Mouse (Mus musculus): Measurements from ENCODE around the gene Pyroxd1. TPM values are rescaled to one million over a fixed set of nuclear protein-coding genes. Genes with fewer than 3 reads are reported as not detected.

The Pyroxd1 gene
- total RNA-seq, 1 experiment from 2014 or later, result 18.1 TPM

- peak; percentile 13 for DNase-seq
These were observed 31.6 kb downstream of the Pyroxd1 start for GRCm38 (mm10) chr6:142377081-142377480.

DNA sequence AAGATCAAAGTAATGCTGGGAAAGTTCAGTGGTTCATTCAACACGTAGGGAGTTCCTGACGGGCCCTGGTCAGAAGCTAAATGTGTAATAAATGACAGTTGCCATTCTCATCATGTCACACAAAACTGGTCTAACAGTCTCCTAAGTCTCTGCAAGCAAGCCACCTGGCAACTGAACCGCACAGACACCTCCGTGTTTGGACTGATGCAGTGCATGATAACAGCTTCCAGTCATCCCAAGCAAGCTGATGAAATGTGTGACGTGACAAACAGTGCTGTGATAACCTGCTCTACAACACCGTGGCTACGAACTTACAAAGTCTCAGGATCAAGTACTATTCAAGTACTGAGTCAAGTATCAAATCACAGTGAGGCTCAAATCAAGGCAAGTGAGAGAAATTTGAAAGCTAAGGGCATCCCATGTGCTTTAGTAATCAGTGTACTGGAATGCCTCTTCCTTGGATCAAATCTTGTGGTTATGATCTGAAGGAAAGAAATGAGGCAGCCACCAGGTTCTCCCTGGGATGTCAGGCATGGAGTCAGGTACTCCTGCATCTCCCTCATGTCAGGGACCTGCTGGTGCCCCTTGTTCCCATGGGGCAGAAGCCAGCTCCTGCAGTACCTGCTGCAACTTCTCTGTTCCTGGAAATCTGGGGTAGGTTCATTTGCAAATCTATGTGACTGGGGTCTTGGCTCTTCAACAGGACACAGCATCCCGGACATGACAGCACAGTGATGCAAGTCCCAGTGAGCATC is 33.3 kb downstream of the Pyroxd1 start:
- DNase-seq, result no peak

GRCm38 (mm10) chr6:142379961-142380360 is 34.5 kb downstream of the Pyroxd1 start:
- no peak for DNase-seq

DNA sequence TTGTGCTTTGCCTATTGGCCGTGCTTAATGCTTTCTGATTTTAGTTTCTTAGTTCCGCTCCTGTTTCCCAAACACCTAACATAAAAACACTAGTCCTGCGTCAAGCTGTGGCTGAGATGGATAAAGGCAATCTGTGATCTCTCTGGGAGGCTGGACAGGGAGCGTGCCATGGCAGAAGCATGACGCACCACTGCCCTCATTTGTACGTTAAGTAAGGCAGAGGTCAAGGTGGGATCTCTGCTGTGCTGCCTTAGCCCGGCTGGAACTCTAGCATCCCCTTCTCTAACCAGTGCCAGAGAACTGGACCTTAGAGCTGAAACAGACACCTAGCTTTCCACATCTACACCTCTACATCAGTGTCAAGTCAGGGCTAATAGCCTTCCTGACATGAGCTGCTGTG is 36.2 kb downstream of the Pyroxd1 start:
- no peak for DNase-seq

DNA sequence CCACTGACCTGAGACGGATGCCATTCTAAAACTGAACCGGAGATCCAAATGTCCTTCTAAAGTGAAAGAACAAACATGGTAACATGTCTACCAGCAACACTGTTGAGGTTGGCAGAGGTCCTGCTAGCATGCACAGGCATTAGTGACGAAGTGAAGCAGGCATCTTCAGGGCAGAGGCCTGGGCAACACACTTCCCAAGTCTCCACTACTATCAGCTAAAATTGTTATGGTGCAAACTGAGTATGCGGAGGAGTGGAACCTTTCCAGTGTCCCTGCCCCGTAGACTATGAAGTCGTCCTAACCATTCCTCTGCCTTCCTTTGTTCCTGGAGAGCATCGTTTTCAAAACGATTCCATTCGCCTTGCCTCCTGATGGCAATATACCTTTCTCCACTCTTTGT is 39.1 kb downstream of the Pyroxd1 start:
- DNase-seq, result no peak

DNA sequence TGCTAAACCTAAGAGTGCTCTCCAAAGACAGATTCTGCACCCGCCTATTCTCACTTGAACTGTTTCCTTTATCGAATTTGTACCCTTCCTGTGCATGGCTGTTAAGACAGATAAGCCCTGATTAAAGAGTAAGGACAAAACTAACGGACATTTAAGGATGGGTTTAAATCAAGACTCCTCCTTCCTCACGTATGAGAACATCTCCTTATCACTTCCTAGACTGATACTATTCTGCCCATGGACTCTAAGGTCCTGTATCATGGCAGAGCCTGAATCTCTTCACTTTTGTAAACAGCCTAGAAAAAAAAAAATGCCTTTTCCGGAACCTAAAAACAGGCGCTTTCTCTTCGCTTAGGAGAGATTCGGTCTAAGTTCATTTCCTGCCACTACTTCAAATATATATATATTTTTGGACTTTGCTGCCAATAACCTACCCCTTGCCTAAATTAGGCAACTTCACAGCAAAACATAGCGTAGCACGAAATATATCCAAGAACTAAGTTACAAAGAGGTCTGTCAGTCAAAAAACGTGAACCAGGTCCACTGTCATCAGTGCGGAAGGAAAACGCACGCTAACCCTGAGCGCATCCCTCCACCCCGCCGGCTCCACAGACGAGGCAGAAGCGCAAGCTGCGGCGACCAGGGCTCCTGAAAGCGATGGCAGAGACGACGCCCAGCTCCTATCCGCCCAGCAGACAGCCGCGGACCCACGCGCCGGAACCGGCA is 41.0 kb downstream of the Pyroxd1 start:
- DNase-seq, result no peak

- peak; percentile 98 for DNase-seq
These were observed 41.7 kb downstream of the Pyroxd1 start, which contains the start of the genes Recql and Golt1b for GRCm38 (mm10) chr6:142387011-142387754. TSS of gene Recql (minus strand) at chr6:142387087. TSS of gene Golt1b (plus strand) at chr6:142387221.

- DNase-seq, result no peak
These were observed 42.4 kb downstream of the Pyroxd1 start for GRCm38 (mm10) chr6:142387755-142388271.

DNA sequence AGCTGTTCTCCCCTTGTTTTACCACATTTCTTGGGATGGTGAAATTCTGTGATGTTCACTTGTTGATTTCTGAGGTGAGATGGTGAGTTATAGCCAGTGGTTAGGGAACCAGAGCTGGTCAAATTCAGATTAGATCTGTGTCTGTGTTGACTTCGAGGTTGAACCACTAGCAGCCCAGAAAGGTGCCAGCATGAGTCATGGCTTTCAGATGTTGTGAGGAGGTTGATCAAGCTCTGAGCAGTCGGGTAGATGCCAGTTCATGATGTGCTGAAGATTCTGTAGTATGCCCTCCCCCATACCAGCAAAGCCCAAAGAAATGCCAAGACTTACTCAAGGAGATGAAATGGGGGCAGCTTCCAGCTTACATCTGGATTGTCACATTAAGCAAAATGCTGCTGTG is 43.6 kb downstream of the Pyroxd1 start:
- no peak for DNase-seq

DNA sequence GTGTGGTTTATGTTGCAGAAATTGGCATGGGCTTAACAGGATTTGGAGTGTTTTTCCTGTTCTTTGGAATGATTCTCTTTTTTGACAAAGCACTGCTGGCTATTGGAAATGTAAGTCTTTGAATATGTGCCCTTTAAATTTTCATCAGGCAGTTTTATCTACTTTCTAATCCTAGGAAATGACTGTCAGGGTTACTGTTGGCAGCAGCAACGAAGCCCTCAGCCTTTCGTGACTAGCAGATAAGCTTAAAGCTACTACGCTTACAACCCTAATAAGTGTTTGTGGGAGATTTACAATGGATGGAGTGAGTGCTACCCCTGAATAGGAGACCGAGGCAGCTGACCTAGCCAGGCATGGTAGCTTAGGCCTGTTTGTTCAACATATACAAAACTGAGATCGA is 46.9 kb downstream of the Pyroxd1 start:
- DNase-seq, result no peak

- DNase-seq, result no peak
These were observed 49.2 kb downstream of the Pyroxd1 start for GRCm38 (mm10) chr6:142394669-142395068.

- no peak for DNase-seq
These were observed 50.3 kb downstream of the Pyroxd1 start for GRCm38 (mm10) chr6:142395756-142396155.

GRCm38 (mm10) chr6:142411140-142411539 is 65.7 kb downstream of the Pyroxd1 start:
- no peak for DNase-seq

Other genes starting within 250 kb of the Pyroxd1 start
- not detected in 2 replicates for gene Slco1a6, start 137.1 kb upstream of the Pyroxd1 start, total RNA-seq (2021)
- not detected in 2 replicates for gene Iapp, start 47.2 kb upstream of the Pyroxd1 start, total RNA-seq (2021)
- not detected in 2 replicates for gene Slco1a5, start 22.7 kb upstream of the Pyroxd1 start, total RNA-seq (2021)
- gene Recql, start 41.4 kb downstream of the Pyroxd1 start, total RNA-seq (2021), result 15.5 and 19.0 TPM in 2 replicates
- gene Golt1b, start 41.6 kb downstream of the Pyroxd1 start, total RNA-seq (2021), result 19.9 and 27.7 TPM in 2 replicates
- 0.27 TPM in 1 of 2 replicates, not detected in the other for gene Spx, start 67.8 kb downstream of the Pyroxd1 start, total RNA-seq (2021)
- gene Gys2, start 127.5 kb downstream of the Pyroxd1 start, total RNA-seq (2021), result 3.4 and 6.6 TPM in 2 replicates
- gene Ldhb, start 162.3 kb downstream of the Pyroxd1 start, total RNA-seq (2021), result 150 and 155 TPM in 2 replicates
- 9.6 and 11.3 TPM in 2 replicates for gene Kcnj8, start 226.0 kb downstream of the Pyroxd1 start, total RNA-seq (2021)